Mouse (Mus musculus): ENCODE measurements around the gene Emc8. TPM values are rescaled to one million over a fixed set of nuclear protein-coding genes. Genes with fewer than 3 reads are reported as not detected.

Emc8 gene
- total and polyA plus RNA-seq, 2 experiments from 2014 or later = 87.9 to 124 TPM

- DNase-seq (ENCODE audit: low spot score) (no peak), ATAC-seq (no peak)
- TF ChIP-seq CTCF (IDR thresholded peaks at IDR 0.05; ENCODE audit: low read depth) = no peak
- H3K9me3 ChIP-seq (ENCODE audit: low read length) = no peaks in the 10 kb centered on the region
- no peak overlapping the region for H3K4me2 ChIP-seq (ENCODE audit: low read depth, low read length)
- H3K36me3 ChIP-seq (ENCODE audit: insufficient read depth, low read length) = no peaks in the 10 kb centered on the region
- no peaks in the 10 kb centered on the region for H3K27me3 ChIP-seq (ENCODE audit: insufficient read depth, low read length)
- H3K27ac ChIP-seq = no peak overlapping the region
- H3K4me3 ChIP-seq (ENCODE audit: low read length) = no peak overlapping the region
- no peaks in the 10 kb centered on the region for H3K4me1 ChIP-seq (ENCODE audit: insufficient read depth, low read length)
- WGBS = 87% methylated on average over 5 of the region's 5 CpGs
- H3K9ac ChIP-seq (replicated peaks; ENCODE audit: low read length) = no peak overlapping the region
Measured at GRCm38 (mm10) chr8:120686576-120686975, 18.2 kb upstream of the Emc8 start.

DNA sequence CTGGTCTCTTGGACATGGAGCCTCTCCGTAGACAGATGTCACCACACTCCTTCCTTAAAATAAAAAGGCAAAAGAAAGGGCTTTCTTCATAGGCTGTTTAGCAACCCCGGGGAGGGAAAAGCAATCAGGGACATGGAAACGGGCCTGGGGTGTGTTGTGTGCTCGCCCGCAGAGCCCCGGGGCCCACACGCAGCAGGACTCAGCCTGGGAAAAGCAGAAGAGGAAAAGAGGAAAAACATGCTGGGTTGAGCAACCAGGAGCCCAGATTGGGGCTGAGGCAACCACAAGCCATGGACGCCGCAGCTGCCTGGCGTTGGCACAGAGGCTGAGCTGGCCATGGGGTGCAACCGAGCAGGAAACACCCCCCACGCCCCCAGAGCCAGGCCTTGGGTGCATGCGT is 17.7 kb upstream of the Emc8 start:
- no peak for ATAC-seq
- H3K4me3 ChIP-seq (ENCODE audit: low read length) = no peak overlapping the region
- 84% methylated on average over 13 of the region's 13 CpGs for WGBS

GRCm38 (mm10) chr8:120685591-120685990 is 17.2 kb upstream of the Emc8 start:
- Histone ChIP-seq H3K9me3 (ENCODE audit: low read length) (no peaks in the 10 kb centered on the region), H3K4me1 (ENCODE audit: insufficient read depth, low read length) (no peaks in the 10 kb centered on the region), H3K4me3 (ENCODE audit: low read length) (no peak overlapping the region), H3K27ac (no peak overlapping the region; the same call in 1 of the 2 replicates), H3K36me3 (ENCODE audit: insufficient read depth, low read length) (no peaks in the 10 kb centered on the region), H3K27me3 (ENCODE audit: insufficient read depth, low read length) (no peaks in the 10 kb centered on the region), H3K4me2 (ENCODE audit: low read depth, low read length) (no peak overlapping the region), H3K9ac (replicated peaks; ENCODE audit: low read length) (no peak overlapping the region)
- no peak for TF ChIP-seq CTCF (IDR thresholded peaks at IDR 0.05; ENCODE audit: low read depth)
- WGBS = 82% methylated on average over 8 of the region's 8 CpGs
- no peak for ATAC-seq
- no peak for DNase-seq (ENCODE audit: low spot score)

More for the DNA sequence above, 17.7 kb upstream of the Emc8 start:
- Histone ChIP-seq H3K36me3 (ENCODE audit: insufficient read depth, low read length) (no peaks in the 10 kb centered on the region), H3K9me3 (ENCODE audit: low read length) (no peaks in the 10 kb centered on the region), H3K9ac (replicated peaks; ENCODE audit: low read length) (no peak overlapping the region), H3K27ac (no peak overlapping the region), H3K4me2 (ENCODE audit: low read depth, low read length) (no peak overlapping the region), H3K27me3 (ENCODE audit: insufficient read depth, low read length) (no peaks in the 10 kb centered on the region), H3K4me1 (ENCODE audit: insufficient read depth, low read length) (no peaks in the 10 kb centered on the region)
- TF ChIP-seq CTCF (IDR thresholded peaks at IDR 0.05; ENCODE audit: low read depth) = no peak
- no peak for DNase-seq (ENCODE audit: low spot score)

DNA sequence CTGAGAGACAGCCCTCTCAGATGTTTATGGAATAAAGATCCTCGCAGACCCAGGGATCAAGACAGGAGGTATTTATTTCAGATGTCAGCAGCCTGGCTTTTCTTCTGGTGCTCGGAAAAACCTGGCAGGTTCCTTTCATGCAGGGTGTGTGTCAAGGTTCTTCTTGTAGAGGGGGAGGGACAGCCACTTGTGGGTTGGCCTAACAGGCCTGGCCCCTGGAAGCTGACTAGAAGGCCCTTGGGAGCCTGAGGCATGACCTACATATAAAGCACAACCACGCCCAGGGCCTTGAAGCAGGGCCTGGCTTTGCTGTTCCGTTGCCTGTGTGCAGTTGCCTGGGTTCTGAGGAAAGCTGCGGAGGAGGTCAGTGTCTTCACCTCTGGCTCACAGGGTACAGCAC is 16.7 kb upstream of the Emc8 start:
- Histone ChIP-seq H3K36me3 (ENCODE audit: insufficient read depth, low read length) (no peaks in the 10 kb centered on the region), H3K9ac (replicated peaks; ENCODE audit: low read length) (no peak overlapping the region), H3K4me2 (ENCODE audit: low read depth, low read length) (no peak overlapping the region), H3K4me3 (ENCODE audit: low read length) (no peak overlapping the region), H3K27me3 (ENCODE audit: insufficient read depth, low read length) (no peaks in the 10 kb centered on the region), H3K27ac (no peak overlapping the region; the same call in 1 of the 2 replicates), H3K9me3 (ENCODE audit: low read length) (no peaks in the 10 kb centered on the region), H3K4me1 (ENCODE audit: insufficient read depth, low read length) (no peaks in the 10 kb centered on the region)
- WGBS = 71% methylated on average over 5 of the region's 5 CpGs
- no peak for TF ChIP-seq CTCF (IDR thresholded peaks at IDR 0.05; ENCODE audit: low read depth)
- no peak for DNase-seq (ENCODE audit: low spot score)
- ATAC-seq = no peak

DNA sequence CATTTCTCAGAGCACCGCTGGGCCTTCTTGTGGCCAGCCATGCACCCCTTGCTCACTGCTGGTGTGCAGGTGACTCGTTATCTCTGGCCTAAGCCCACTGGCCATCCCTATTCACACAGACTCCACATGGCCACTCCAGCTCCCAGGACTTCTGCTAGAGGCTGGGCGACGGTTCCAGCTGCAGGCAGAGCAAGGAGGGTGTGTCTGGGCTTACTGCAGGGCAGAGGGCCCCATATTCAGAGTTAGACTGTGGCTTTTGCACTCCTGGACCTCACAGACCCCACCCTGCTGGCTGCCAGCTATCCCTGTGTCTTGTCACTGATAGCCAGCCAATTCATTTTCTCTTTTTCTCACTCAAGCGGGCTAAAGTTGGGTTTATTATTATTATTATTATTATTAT is 15.7 kb upstream of the Emc8 start:
- ATAC-seq (no peak), DNase-seq (ENCODE audit: low spot score) (no peak)
- Histone ChIP-seq H3K9ac (replicated peaks; ENCODE audit: low read length) (no peak overlapping the region), H3K27ac (no peak overlapping the region), H3K4me2 (ENCODE audit: low read depth, low read length) (no peak overlapping the region), H3K27me3 (ENCODE audit: insufficient read depth, low read length) (no peaks in the 10 kb centered on the region), H3K36me3 (ENCODE audit: insufficient read depth, low read length) (no peaks in the 10 kb centered on the region), H3K4me3 (ENCODE audit: low read length) (no peak overlapping the region), H3K9me3 (ENCODE audit: low read length) (no peaks in the 10 kb centered on the region), H3K4me1 (ENCODE audit: insufficient read depth, low read length) (no peaks in the 10 kb centered on the region)
- 70% methylated on average over 5 of the region's 5 CpGs for WGBS
- TF ChIP-seq CTCF (IDR thresholded peaks at IDR 0.05; ENCODE audit: low read depth) = no peak

DNA sequence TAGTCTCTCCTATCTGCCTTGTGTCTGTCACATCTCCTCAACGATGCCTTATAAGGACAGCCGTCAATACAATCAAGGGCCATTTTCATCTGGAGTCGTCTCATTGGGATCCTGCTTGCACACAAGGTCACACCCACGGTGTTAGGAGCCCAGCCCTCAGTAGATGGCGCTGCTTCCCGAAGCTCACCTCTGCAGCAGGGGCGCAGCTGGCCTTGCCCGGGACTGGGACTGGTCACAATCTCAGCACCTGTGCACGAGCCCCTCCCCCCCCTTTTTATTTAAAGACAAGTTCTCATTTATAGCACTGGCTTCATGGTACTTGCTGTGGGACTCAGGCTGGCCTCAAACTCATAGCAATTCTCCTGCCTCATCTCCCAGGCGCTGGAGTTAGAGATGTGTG is 15.2 kb upstream of the Emc8 start:
- 0 out of 2 replicates have a peak, but pooled peaks have one; percentile 47 for ATAC-seq
- Histone ChIP-seq H3K36me3 (ENCODE audit: insufficient read depth, low read length) (no peaks in the 10 kb centered on the region), H3K4me3 (ENCODE audit: low read length) (no peak overlapping the region), H3K9ac (replicated peaks; ENCODE audit: low read length) (no peak overlapping the region), H3K27ac (no peak overlapping the region), H3K4me1 (ENCODE audit: insufficient read depth, low read length) (no peaks in the 10 kb centered on the region), H3K9me3 (ENCODE audit: low read length) (no peaks in the 10 kb centered on the region), H3K4me2 (ENCODE audit: low read depth, low read length) (no peak overlapping the region), H3K27me3 (ENCODE audit: insufficient read depth, low read length) (no peaks in the 10 kb centered on the region)
- 15% methylated on average over 10 of the region's 10 CpGs for WGBS
- DNase-seq (ENCODE audit: low spot score) = peak; percentile 69
- TF ChIP-seq CTCF (IDR thresholded peaks at IDR 0.05; ENCODE audit: low read depth) = peak; percentile 78

GRCm38 (mm10) chr8:120681113-120681512 is 12.7 kb upstream of the Emc8 start:
- TF ChIP-seq CTCF (IDR thresholded peaks at IDR 0.05; ENCODE audit: low read depth) = no peak
- no peaks in the 10 kb centered on the region for H3K36me3 ChIP-seq (ENCODE audit: insufficient read depth, low read length)
- H3K27ac ChIP-seq = no peak overlapping the region
- DNase-seq (ENCODE audit: low spot score) (no peak), ATAC-seq (no peak)
- H3K9ac ChIP-seq (replicated peaks; ENCODE audit: low read length) = no peak overlapping the region
- H3K4me1 ChIP-seq (ENCODE audit: insufficient read depth, low read length) = no peaks in the 10 kb centered on the region
- no peak overlapping the region for H3K4me3 ChIP-seq (ENCODE audit: low read length)
- no peaks in the 10 kb centered on the region for H3K9me3 ChIP-seq (ENCODE audit: low read length)
- no peaks in the 10 kb centered on the region for H3K27me3 ChIP-seq (ENCODE audit: insufficient read depth, low read length)
- WGBS = 68% methylated on average over 10 of the region's 10 CpGs
- no peak overlapping the region for H3K4me2 ChIP-seq (ENCODE audit: low read depth, low read length)

Measured in hindbrain, postnatal 0 days (tissue).